Mouse (Mus musculus) E14TG2a.4 (cell line): ENCODE results near the gene Kng1.
"Not testable (repeated sequence)": the region's sequence is repeated elsewhere in the genome, so short reads cannot be mapped to it uniquely, and the experiment has no call there.

Source experiments
- H3K27me3 ChIP-seq: 2 replicates; pipeline ENCODE4 v1.6.1; 2014; ENCODE audit warnings: low read length, control low read depth; ENCODE audit not compliant: insufficient read depth
- H3K36me3 ChIP-seq: 2 replicates; pipeline ENCODE4 v1.6.1; 2014; ENCODE audit warnings: low read length, control low read depth; ENCODE audit not compliant: insufficient read depth
- H3K4me1 ChIP-seq: replicated peaks from 2 replicates; pipeline ENCODE4 v1.6.1; 2014; ENCODE audit warnings: low read depth, low read length, control low read depth
- H3K4me3 ChIP-seq: replicated peaks from 2 replicates; pipeline ENCODE4 v1.5.1; 2014; ENCODE audit warnings: mild to moderate bottlenecking, low read length
- H3K9me3 ChIP-seq: 2 replicates; pipeline ENCODE4 v1.6.1; 2014; ENCODE audit warnings: low read length, control low read depth
- CTCF ChIP-seq: conservative IDR thresholded peaks from 2 replicates; pipeline ENCODE4 v1.5.1; 2014; ENCODE audit warnings: low read length
- NANOG ChIP-seq: IDR thresholded peaks from 2 replicates; pipeline ENCODE4 v1.6.1; 2014; ENCODE audit warnings: borderline replicate concordance, low read length, mixed read lengths
- POU5F1 ChIP-seq: IDR thresholded peaks from 2 replicates; pipeline ENCODE4 v1.6.1; 2014; ENCODE audit warnings: low read length, borderline replicate concordance

The Kng1 gene

DNA sequence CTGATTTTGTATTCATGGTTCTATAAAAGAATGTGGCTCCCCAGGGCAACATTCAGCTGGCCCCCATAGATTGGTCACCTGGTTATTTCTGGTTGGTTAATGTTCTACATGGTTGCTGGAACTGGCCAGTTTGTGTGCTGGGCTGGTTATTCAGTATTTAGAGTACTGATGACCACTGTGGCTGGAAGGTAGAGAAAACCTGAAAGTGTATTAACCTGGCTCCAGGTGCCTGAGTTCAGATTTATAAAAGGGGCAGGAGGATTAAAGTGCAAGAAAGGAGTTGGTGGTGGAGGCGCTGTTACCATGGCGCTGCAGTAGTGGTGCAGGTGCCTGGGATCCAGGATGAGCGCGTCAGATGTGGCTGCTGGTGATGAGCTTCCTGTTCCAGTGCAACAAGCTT is 24.0 kb upstream of the Kng1 start:
- H3K4me1 ChIP-seq = no peaks in the 10 kb centered on the region
- H3K27me3 ChIP-seq = no peaks in the 10 kb centered on the region; the same call in 1 of the 2 replicates
- H3K4me3 ChIP-seq = no peak overlapping the region
- TF ChIP-seq POU5F1 = no peak
- TF ChIP-seq NANOG = no peak
- TF ChIP-seq CTCF = no peak
- peaks cover 46% of the 10 kb centered on the region for H3K9me3 ChIP-seq
- H3K36me3 ChIP-seq = no peaks in the 10 kb centered on the region

- no peak overlapping the region for H3K4me3 ChIP-seq
- 0 out of 2 replicates have a peak, but pooled peaks cover 3% of the 10 kb centered on the region for H3K4me1 ChIP-seq
- TF ChIP-seq POU5F1 = no peak
- TF ChIP-seq NANOG = no peak
- TF ChIP-seq CTCF = no peak
- no peaks in the 10 kb centered on the region; the same call in 1 of the 2 replicates for H3K27me3 ChIP-seq
- H3K36me3 ChIP-seq = no peaks in the 10 kb centered on the region
- peaks cover 21% of the 10 kb centered on the region for H3K9me3 ChIP-seq
Measured at GRCm38 (mm10) chr16:23037744-23038143, 19.9 kb upstream of the Kng1 start.

DNA sequence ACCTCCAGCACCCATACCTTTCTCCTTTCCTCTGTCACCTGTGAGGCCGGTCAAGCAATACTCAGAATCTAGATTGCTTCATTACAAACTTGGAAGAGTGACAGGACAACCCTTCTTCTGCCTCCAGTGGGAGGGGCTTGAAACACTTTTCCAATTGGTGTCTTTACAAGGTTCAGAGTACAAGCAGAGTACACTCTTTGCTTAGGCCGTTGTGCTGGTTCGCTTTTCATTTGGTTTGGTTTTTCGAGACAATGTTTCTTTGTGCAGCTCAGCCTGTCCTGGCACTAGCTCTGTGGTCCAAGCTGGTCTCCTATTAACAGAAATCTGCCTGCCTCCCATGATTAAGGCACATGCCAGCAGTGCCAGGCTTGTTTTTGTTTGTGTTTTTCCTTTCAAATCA is 18.4 kb upstream of the Kng1 start:
- H3K4me1 ChIP-seq = 0 out of 2 replicates have a peak, but pooled peaks cover 3% of the 10 kb centered on the region
- H3K9me3 ChIP-seq = peaks cover 7% of the 10 kb centered on the region
- H3K27me3 ChIP-seq = no peaks in the 10 kb centered on the region; the same call in 1 of the 2 replicates
- H3K4me3 ChIP-seq = no peak overlapping the region
- TF ChIP-seq NANOG (no peak), CTCF (no peak), POU5F1 (no peak)
- no peaks in the 10 kb centered on the region for H3K36me3 ChIP-seq

DNA sequence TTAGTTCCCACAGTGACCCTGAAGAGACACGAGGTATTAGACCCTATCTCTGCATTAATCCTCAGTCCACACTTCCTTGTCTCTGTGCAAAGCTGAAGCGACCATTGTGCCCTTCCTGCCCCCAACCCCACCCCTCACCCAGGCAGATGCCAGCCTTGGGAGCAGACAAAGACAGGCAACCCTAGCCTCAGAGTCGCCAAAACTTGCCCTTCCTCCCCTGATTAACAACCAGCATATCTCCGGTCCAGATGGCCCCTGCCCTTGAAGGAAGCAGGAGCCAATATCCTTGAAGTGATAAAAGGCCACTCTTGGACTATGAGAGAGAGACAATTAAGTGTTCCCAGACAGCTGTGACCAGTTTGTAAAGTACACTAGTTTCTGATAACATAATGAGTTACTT is 16.8 kb upstream of the Kng1 start:
- Histone ChIP-seq H3K4me3 (no peak overlapping the region), H3K4me1 (peaks cover 5% of the 10 kb centered on the region; the same call in 1 of the 2 replicates), H3K36me3 (no peaks in the 10 kb centered on the region), H3K27me3 (no peaks in the 10 kb centered on the region; the same call in 1 of the 2 replicates), H3K9me3 (peaks cover 6% of the 10 kb centered on the region)
- TF ChIP-seq POU5F1 (no peak), CTCF (no peak), NANOG (no peak)

DNA sequence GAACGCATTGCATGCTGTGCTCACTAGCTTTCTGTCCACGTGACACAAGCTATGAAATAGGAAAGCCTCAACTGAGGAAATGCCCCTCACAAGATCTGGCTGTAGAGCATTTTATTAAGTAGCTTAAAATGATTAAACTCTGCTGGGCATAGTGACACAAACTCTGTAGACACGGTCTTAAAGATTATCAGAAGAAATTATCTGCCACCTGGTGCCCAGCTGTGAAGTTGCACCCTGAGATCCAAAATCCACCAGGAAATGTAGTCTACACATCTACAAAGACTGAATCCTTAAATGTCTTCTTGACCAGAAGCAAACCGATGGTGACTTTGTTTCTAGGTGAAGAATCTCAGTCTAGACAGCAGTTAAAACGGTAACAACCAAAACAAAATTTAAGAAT is 11.3 kb upstream of the Kng1 start:
- Histone ChIP-seq H3K27me3 (no peaks in the 10 kb centered on the region), H3K36me3 (no peaks in the 10 kb centered on the region), H3K9me3 (no peaks in the 10 kb centered on the region), H3K4me1 (peaks cover 8% of the 10 kb centered on the region; the same call in 1 of the 2 replicates), H3K4me3 (no peak overlapping the region)
- TF ChIP-seq CTCF (peak; percentile 40), NANOG (no peak)

- not testable (repeated sequence) for H3K4me1 ChIP-seq, H3K4me3 ChIP-seq, H3K27me3 ChIP-seq, H3K9me3 ChIP-seq, H3K36me3 ChIP-seq
Measured at GRCm38 (mm10) chr16:23059630-23060029, 2.0 kb downstream of the Kng1 start.

DNA sequence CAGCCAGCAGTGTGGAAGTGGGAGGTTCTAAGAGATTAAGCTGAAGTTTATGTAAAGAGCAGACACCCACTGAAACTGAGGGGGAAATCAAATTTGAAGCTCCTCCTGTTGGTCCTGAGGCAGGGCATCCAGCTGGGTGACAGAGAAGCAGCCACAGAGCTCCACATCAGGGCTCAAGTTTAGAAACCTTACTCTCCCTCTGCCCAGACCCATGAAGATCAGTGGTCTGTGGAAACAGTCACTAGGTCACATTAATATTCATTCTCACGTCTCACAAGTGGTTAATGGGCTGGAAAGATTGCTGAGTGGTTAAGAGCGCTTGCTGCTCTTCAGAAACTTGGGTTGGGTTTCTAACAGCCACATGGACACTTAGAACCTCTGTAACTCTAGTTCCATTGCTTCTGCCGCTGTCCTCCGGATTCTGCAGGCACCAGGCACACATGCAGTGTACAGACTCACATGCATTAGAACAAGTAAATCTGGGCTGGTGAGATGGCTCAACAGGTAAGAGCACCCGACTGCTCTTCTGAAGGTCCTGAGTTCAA is 3.2 kb downstream of the Kng1 start:
- not testable (repeated sequence) for H3K27me3 ChIP-seq, H3K4me1 ChIP-seq, H3K4me3 ChIP-seq, H3K9me3 ChIP-seq, H3K36me3 ChIP-seq

DNA sequence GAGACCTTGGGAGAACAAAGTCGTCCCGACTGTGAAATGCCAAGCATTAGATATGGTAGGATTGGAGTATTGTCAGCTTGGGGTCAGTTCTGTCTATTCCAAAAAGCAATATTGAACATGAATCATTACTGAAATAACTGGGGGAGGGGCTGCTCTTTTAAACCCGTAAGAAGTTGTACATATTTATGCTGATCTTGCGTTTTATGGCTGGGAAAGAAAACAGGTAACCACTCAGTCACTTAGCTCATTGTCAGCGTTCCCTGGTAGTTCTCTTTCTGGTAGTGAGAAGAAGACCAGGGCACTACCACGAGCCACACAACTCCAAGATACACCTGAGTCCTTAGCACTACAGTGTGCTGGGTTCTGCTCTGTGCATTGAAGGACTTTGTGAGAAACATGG is 19.9 kb downstream of the Kng1 start:
- not testable (repeated sequence) for H3K4me3 ChIP-seq, H3K27me3 ChIP-seq, H3K9me3 ChIP-seq, H3K36me3 ChIP-seq
- H3K4me1 ChIP-seq = peaks cover 20% of the 10 kb centered on the region

GRCm38 (mm10) chr16:23087159-23087558 is 29.5 kb downstream of the Kng1 start:
- H3K4me1 ChIP-seq = peaks cover 36% of the 10 kb centered on the region
- not testable (repeated sequence) for H3K36me3 ChIP-seq, H3K4me3 ChIP-seq, H3K9me3 ChIP-seq, H3K27me3 ChIP-seq

DNA sequence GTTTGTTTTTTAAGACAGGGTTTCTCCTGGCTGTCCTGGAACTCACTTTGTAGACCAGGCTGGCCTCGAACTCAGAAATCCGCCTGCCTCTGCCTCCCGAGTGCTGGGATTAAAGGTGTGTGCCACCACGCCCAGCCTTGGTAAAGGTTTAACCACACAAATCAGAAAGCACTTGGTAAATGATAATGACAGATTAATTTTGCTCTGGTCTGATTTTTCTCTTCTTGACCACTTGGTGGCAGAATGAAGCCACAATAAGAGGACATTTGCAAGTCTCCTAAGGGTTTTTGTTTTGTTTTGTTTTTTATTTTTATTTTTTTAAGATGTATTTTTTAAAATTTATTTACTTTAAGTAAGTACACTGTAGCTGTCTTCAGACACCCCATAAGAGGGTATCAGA is 30.0 kb downstream of the Kng1 start:
- H3K9me3 ChIP-seq, H3K4me3 ChIP-seq, H3K36me3 ChIP-seq, H3K27me3 ChIP-seq: not testable (repeated sequence)
- peak; percentile 41 for TF ChIP-seq CTCF
- H3K4me1 ChIP-seq = peaks cover 41% of the 10 kb centered on the region
